Mouse (Mus musculus) T-helper 2 cell (primary cell): ENCODE data around the gene Kazald1.

Experiments
- in situ Hi-C: fragments of 300-600 bp; cut with MboI, MseI; formaldehyde crosslinking; loops from one replicate; pipeline ENCODE4 v1.15.1; 2025; ENCODE audit warnings: high pct_unique_total_duplicates

Gene Kazald1

GRCm38 (mm10) chr19:45076586-45077510 lies 1.8 kb downstream of the Kazald1 start:
- in situ Hi-C loops, result no loop called here

GRCm38 (mm10) chr19:45077742-45078645 lies 3.0 kb downstream of the Kazald1 start:
- in situ Hi-C loops, result no loop called here

- in situ Hi-C loops, result no loop called here
Measured at GRCm38 (mm10) chr19:45078971-45079764, 4.1 kb downstream of the Kazald1 start.

- in situ Hi-C loops, result no loop called here
Measured at GRCm38 (mm10) chr19:45079769-45080515, 4.9 kb downstream of the Kazald1 start.

DNA sequence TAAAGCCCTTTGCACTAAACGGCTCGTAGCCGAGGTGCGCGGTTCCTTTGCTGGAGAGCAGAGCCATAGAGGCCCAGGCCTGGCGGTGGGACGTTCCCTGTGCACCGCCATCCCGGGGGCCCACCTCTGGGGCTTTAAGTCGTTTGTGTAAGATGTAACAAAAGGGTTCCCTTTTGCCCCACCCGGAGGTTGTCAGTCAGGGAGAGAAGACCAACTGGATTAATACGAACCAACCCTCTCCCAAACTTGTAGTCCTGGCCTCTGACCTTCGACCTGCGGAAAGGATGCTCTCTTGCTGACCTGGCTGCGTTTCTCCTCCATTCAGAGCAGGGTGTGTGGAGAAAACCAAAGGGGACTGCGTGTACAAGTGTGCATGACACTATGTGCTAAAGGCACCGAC lies 5.7 kb downstream of the Kazald1 start:
- in situ Hi-C loops, result no loop called here

DNA sequence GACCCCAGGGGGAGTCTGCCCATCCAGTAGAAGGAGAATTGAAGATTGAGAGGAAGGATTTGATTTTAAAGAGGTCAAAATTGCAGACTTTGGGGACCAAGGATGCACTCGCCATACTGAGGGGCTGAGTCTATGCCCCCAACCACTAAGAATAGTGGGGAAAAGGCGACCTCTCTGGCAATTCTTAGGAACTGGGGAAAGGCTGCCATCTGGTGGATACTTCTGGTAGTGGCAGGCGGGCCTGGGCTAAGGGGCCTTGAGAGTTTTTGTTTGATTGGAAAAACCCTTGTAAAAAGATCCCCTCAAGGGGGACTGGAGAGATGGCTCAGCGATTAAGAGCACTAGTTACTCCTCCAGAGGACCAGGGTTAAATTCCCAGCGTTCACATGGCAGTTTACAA lies 6.2 kb downstream of the Kazald1 start:
- in situ Hi-C loops, result no loop called here

DNA sequence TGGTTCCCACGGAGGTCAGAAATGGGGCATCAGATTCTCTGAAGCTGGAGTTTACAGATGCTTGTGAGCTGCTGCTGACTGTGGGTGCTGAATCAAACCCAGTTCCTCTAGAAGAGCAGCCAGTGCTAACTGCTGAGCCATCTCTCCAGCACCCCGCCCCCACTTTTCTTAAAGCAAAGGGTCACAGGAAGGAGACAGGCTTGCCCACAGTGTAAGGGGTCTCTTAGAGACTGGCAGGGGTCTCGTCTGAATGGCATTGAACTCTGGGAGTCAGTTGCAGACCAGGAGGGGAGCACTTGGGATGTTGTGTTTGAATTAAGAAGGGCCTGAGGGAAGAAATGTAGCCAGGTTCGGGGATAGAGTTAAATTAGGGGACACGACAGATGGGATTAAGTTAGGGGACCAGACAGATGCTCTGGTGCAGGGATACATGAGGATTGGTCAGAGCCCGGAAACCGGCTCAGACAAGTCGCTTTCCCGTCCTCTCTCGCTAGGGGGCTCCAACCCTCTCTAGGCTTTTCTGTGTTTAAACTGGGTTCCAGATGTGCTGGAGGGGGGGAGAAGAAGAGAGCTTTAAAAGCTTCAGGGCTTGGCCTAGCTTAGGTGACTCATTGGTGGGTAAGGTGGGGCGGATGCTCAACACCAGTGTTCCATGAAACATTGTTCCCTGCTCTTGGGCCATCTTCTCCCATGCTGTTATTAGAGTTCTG lies 7.0 kb downstream of the Kazald1 start:
- in situ Hi-C loops, result no loop called here

- in situ Hi-C loops, result no loop called here
Measured at GRCm38 (mm10) chr19:45097868-45098267, 22.8 kb downstream of the Kazald1 start.

GRCm38 (mm10) chr19:45100486-45101270 lies 25.6 kb downstream of the Kazald1 start:
- in situ Hi-C loops, result loop anchor here (10.0 kb wide), 1 partner anchor 1086 kb away; no protein-coding TSS in a partner anchor

DNA sequence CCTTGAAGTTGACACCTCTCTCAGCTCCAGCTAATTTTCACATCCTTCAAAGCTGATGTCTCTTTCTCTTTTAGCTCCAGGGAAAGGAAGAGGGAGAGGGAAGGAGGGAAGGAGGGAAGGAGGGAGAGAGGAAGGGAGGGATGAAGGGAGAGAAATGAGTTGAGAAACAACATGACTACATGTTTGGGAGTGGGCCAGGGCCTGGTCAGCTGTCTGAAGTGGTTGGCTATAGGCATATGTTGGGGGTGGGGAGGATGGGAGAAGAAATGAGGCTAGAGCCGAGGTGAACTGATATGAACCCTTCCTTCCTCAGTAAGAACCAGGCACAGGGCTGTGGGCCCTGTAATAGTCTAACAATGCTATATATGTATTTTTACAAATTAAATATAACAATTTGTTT lies 30.6 kb downstream of the Kazald1 start:
- in situ Hi-C loops, result loop anchor here (10.0 kb wide), 1 partner anchor 1091 kb away; no protein-coding TSS in a partner anchor

DNA sequence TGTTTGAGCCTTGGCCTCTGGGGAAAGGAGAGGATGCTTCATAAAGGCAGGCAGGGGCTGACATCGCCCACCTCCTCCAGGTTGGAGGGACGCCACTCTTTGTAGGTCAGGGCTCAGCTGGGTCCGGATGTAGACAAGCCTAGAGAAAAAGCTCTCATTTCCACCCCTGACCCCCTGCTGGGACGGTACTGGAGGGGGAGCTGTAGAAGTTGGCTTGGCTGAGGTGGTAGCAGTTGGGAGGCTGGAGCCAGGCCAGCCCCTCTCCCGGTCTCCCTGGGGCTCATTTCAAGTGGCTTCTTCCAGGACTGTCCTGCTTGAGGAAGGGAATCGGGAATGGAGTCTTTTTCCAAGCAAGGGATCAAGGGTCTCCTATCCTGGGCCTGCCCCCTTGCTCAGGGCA lies 31.6 kb downstream of the Kazald1 start:
- in situ Hi-C loops, result loop anchor here (10.0 kb wide), 1 partner anchor 1092 kb away; no protein-coding TSS in a partner anchor

- in situ Hi-C loops, result no loop called here
Measured at GRCm38 (mm10) chr19:45110681-45111080, 35.6 kb downstream of the Kazald1 start.

DNA sequence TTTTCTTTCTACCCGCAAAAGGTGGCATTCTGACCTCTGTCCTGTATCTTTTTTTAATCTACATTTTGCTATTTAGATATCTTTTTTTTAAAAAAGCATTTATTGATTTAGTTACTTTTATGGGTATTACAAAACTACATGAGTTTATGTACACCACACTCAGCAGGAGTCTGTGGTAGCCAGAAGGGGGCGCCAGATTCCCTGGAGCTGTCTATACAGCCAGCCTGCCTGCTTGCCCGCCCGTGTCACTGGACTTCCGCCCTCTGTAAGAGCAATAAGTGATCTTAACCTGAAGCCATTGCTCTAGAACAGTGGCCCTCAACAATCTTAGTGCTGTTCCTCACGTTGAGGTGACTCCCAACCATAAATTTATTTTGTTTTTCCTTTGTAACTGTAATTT lies 37.4 kb downstream of the Kazald1 start:
- in situ Hi-C loops, result no loop called here

DNA sequence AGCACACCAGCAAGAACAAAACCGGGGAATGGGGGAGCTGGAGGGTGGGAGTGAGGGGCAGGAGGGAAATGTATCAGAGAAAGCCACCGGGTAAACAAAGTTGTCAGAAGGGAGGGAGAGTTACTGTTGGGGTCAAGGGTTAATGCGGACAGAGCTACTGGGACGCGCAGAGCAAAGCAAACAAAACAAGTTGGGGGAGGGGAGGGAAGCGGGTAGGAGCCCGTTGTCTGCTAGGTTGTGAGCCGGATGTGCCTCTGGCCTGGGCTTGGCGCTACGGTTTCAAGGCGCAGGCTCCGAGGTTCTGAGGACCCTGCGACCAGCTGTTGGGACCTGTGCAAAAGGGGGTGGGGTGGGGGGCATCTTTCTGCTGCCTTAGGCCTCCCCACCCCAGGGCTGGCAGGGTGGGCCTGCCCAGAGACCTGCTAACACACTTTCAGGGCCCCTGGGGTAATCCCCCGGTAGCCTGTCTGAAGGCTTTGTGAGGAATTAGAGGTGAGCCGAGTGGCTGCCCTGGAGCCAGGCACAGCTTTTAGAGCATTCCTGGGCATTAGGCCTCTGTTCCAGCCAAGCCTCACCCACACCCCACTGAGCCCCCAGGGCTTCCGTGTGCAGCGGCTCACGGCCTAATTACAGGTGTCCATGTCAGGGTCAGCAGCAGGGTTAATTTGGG lies 38.9 kb downstream of the Kazald1 start:
- in situ Hi-C loops, result no loop called here

DNA sequence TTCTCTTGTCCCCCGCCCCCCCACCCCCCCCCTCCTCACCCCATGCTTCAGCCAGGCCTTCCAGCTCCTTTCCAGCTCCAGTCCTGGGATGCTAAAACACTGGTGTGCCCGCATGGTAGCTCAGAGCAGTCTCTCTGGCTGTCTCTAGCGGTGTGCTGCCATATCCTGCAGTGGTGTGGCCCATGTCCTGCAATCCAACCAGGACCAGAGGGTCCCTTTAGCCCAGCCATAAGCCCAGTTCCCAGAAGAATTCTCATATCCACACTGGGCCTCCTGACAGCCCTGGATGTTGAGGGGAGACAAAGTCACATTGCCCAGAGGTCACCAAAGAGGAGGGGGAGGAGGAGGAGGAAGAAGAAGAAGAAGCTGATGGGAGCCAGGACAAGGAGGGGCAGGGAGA lies 39.7 kb downstream of the Kazald1 start:
- in situ Hi-C loops, result no loop called here

DNA sequence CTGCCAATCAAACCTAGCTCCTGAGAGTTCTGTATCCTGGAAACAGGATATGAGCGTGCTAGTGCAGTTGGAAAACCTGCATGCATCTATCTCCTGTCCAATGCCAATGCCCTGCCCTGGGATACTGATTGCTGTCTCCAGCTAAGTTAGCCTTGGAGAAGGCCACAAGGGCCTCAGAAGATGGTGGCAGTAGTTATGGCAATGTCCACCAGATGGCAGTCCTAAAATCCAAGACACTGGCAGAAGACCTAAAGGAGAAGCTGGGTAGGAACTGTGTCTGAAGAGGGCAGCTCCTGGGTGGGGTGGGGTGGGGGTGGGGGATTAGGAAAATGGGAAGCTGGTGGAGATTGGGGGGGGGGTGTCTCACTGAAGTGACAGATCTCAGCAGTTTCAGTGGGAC lies 41.8 kb downstream of the Kazald1 start:
- in situ Hi-C loops, result no loop called here
